Mouse (Mus musculus) adrenal gland, postnatal 25 days (tissue): ENCODE results near the gene Ap1m2. TPM values are rescaled to one million over a fixed set of nuclear protein-coding genes. Genes with fewer than 3 reads are reported as not detected.

Source experiments
- DNase-seq: peaks from one replicate; pipeline ENCODE4 v3.0.0; 2021; ENCODE audit warnings: mixed read lengths
- long read RNA-seq: library from polyadenylated mRNA; stranded (forward); transcript quantifications from one replicate; pipeline ENCODE4 v2.0.0, GENCODE M21; 2021
- total RNA-seq: library from RNA; stranded (reverse); gene quantifications from 2 replicates; pipeline ENCODE4 v1.2.3, GENCODE M21; 2021

Gene Ap1m2
- not detected in 2 replicates for total RNA-seq
- long read RNA-seq, result 0 reads

GRCm38 (mm10) chr9:21312134-21312533 is at the start of gene Ap1m2:
Gene Ap1m2, minus strand, starts transcription at chr9:21312337.
- no peak for DNase-seq

- peak; percentile 30 for DNase-seq
These were observed 45.0 kb upstream of the Ap1m2 start for GRCm38 (mm10) chr9:21356981-21357718.

- no peak for DNase-seq
These were observed 42.7 kb upstream of the Ap1m2 start for GRCm38 (mm10) chr9:21354796-21355195.

GRCm38 (mm10) chr9:21353373-21353686 is 41.2 kb upstream of the Ap1m2 start:
- no peak for DNase-seq

GRCm38 (mm10) chr9:21352463-21353372 is 40.6 kb upstream of the Ap1m2 start:
- DNase-seq, result no peak

- no peak for DNase-seq
These were observed 39.7 kb upstream of the Ap1m2 start for GRCm38 (mm10) chr9:21351702-21352377.

- no peak for DNase-seq
These were observed 39.0 kb upstream of the Ap1m2 start for GRCm38 (mm10) chr9:21351178-21351577.

- DNase-seq, result no peak
These were observed 36.0 kb upstream of the Ap1m2 start for GRCm38 (mm10) chr9:21348152-21348551.

- no peak for DNase-seq
These were observed 34.7 kb upstream of the Ap1m2 start for GRCm38 (mm10) chr9:21346627-21347365.

GRCm38 (mm10) chr9:21340411-21340810 is 28.3 kb upstream of the Ap1m2 start:
- no peak for DNase-seq

GRCm38 (mm10) chr9:21337652-21338051 is 25.5 kb upstream of the Ap1m2 start:
- no peak for DNase-seq

GRCm38 (mm10) chr9:21336491-21336890 is 24.4 kb upstream of the Ap1m2 start:
- DNase-seq, result no peak

- DNase-seq, result no peak
These were observed 23.3 kb upstream of the Ap1m2 start for GRCm38 (mm10) chr9:21335391-21335790.

- DNase-seq, result no peak
These were observed 22.6 kb upstream of the Ap1m2 start for GRCm38 (mm10) chr9:21334747-21335146.

GRCm38 (mm10) chr9:21333523-21333922 is 21.4 kb upstream of the Ap1m2 start:
- DNase-seq, result no peak

- no peak for DNase-seq
These were observed 20.3 kb upstream of the Ap1m2 start for GRCm38 (mm10) chr9:21332161-21333061.

GRCm38 (mm10) chr9:21331365-21332140 is 19.4 kb upstream of the Ap1m2 start:
- no peak for DNase-seq

- DNase-seq, result no peak
These were observed 17.7 kb upstream of the Ap1m2 start for GRCm38 (mm10) chr9:21329699-21330289.

GRCm38 (mm10) chr9:21329041-21329440 is 16.9 kb upstream of the Ap1m2 start:
- no peak for DNase-seq

GRCm38 (mm10) chr9:21328041-21328440 is 15.9 kb upstream of the Ap1m2 start:
- no peak for DNase-seq
